Mouse (Mus musculus) testis, adult 2 months (tissue): ENCODE data around the gene Man1c1. TPM values are rescaled to one million over a fixed set of nuclear protein-coding genes. Genes with fewer than 3 reads are reported as not detected.

ENCODE experiments used
- H3K27ac ChIP-seq: fragments of 200-500 bp; 2 replicates; pipeline ENCODE4 v1.5.1; 2012; ENCODE audit warnings: low read depth, low read length; ENCODE audit not compliant: control insufficient read depth, insufficient read depth
- H3K27me3 ChIP-seq: fragments of 200-500 bp; 2 replicates; pipeline ENCODE4 v1.6.1; 2012; ENCODE audit warnings: mild to moderate bottlenecking, low read length, moderate library complexity; ENCODE audit not compliant: control insufficient read depth, insufficient read depth
- H3K36me3 ChIP-seq: fragments of 200-500 bp; 2 replicates; pipeline ENCODE4 v1.6.1; 2012; ENCODE audit warnings: mild to moderate bottlenecking, low read length; ENCODE audit not compliant: control insufficient read depth, insufficient read depth
- H3K4me1 ChIP-seq: fragments of 200-500 bp; 2 replicates; pipeline ENCODE4 v1.6.1; 2012; ENCODE audit warnings: low read length; ENCODE audit not compliant: control insufficient read depth, insufficient read depth
- H3K4me3 ChIP-seq: fragments of 200-500 bp; 2 replicates; pipeline ENCODE4 v1.5.1; 2012; ENCODE audit warnings: low read depth, mild to moderate bottlenecking, low read length, moderate library complexity, mixed read lengths; ENCODE audit not compliant: control insufficient read depth
- CTCF ChIP-seq: fragments of 200-500 bp; IDR thresholded peaks from 2 replicates; pipeline ENCODE4 v1.5.1; 2012; ENCODE audit warnings: low read depth, mild to moderate bottlenecking, inconsistent platforms, low read length, moderate library complexity; ENCODE audit not compliant: control insufficient read depth, insufficient read depth, insufficient replicate concordance
- POLR2A ChIP-seq: fragments of 200-500 bp; IDR thresholded peaks from 2 replicates; pipeline ENCODE4 v1.6.1; 2012; ENCODE audit warnings: low read depth, mild to moderate bottlenecking, inconsistent platforms, low read length, moderate library complexity; ENCODE audit not compliant: control insufficient read depth
- polyA plus RNA-seq: library from polyadenylated mRNA; depleted of rRNA; stranded (reverse); fragments of >200 nt; gene quantifications from 2 replicates; pipeline ENCODE4 v1.2.3, GENCODE M21; 2012

Gene Man1c1
- polyA plus RNA-seq, 1 experiment: 0.95 TPM

DNA sequence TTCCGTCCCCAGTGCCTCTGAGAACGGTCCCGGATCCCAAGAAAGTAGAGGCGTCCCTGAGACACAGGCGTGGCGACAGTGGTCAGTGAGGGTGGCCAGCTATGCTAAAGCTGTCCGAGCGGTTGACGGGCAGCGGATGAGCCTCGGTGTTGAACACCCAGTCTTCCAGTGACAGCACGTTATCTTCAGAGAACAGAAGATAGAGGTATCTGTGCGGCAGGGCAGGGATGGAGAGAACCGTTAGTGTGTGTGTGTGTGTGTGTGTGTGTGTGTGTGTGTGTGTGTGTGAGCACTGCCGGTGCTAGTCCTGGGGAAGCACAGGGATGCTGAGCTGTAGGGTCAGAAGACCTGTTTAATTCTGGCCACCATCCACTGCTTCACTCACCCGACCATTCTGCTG is 140.5 kb downstream of the Man1c1 start:
- no peak overlapping the region for H3K27ac ChIP-seq
- H3K36me3 ChIP-seq: no peaks in the 10 kb centered on the region
- TF ChIP-seq CTCF (no peak), POLR2A (no peak)
- H3K27me3 ChIP-seq: no peaks in the 10 kb centered on the region
- peaks cover 1% of the 10 kb centered on the region for H3K4me1 ChIP-seq
- H3K4me3 ChIP-seq: no peak overlapping the region

DNA sequence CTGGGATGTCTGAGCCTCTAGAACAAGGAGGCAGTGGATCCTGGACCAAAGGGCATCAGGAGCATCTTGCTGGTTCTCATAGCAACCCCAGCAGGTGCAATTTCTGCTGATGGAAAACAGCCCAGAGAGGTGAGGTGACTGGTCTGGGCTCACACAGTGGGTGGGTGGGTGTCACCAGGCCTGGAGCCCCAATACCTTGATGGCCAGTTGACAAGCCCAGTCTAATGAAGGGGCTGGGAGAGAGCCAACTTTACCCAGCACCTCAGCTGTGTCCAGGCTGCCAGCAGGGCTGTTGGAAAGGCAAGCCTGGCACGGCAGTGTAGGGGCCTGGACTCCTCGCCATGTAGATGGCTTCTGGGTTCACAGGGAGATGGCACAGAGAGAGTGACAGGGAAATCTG is 142.1 kb downstream of the Man1c1 start:
- Histone ChIP-seq H3K4me3 (no peak overlapping the region), H3K4me1 (peaks cover 6% of the 10 kb centered on the region), H3K27ac (no peak overlapping the region), H3K27me3 (no peaks in the 10 kb centered on the region), H3K36me3 (no peaks in the 10 kb centered on the region)
- TF ChIP-seq POLR2A (no peak), CTCF (no peak)

DNA sequence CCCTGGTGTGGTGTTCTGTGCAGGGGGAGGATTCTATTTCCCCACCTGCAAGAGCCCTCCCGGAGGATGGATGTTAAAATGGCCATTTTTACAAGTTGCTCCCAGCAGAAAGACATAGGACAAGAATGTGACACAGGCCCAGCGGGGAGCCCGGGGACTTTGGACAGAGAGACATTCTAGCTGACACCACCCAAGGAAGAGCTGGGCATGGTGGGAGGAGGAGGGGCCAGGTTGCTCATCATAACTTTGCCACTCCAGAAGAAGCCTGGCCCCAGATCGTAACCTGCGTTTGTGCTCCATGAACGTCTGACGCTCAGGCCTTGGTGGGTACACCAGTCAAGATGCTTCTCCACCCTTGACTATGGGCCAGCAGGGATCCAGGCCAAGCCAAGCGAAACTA is 143.4 kb downstream of the Man1c1 start:
- Histone ChIP-seq H3K4me1 (peaks cover 6% of the 10 kb centered on the region), H3K4me3 (no peak overlapping the region), H3K27ac (no peak overlapping the region), H3K36me3 (no peaks in the 10 kb centered on the region), H3K27me3 (no peaks in the 10 kb centered on the region)
- TF ChIP-seq POLR2A (no peak), CTCF (no peak)

DNA sequence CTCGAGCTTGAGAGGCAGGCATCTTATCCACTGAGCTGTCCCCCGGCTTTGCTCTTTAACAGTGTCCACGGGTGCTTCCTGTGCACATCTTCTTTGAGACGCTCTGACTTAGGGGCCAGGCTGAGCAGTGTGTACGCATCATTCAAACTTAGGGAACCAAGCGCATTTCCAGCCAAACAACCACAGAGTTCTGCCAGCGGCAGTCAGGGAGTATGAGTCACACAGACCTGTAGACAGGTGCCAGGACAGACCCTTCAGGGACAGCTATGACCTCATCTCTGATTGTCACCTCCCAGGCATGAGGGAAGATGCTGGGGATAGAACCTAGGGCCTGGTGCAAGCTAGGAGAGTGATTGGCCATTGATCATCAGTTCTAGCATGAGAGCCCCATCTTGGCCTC is 144.9 kb downstream of the Man1c1 start:
- H3K27ac ChIP-seq: no peak overlapping the region
- H3K36me3 ChIP-seq: no peaks in the 10 kb centered on the region
- peaks cover 6% of the 10 kb centered on the region for H3K4me1 ChIP-seq
- TF ChIP-seq POLR2A: no peak
- no peak for TF ChIP-seq CTCF
- H3K4me3 ChIP-seq: no peak overlapping the region
- no peaks in the 10 kb centered on the region for H3K27me3 ChIP-seq

DNA sequence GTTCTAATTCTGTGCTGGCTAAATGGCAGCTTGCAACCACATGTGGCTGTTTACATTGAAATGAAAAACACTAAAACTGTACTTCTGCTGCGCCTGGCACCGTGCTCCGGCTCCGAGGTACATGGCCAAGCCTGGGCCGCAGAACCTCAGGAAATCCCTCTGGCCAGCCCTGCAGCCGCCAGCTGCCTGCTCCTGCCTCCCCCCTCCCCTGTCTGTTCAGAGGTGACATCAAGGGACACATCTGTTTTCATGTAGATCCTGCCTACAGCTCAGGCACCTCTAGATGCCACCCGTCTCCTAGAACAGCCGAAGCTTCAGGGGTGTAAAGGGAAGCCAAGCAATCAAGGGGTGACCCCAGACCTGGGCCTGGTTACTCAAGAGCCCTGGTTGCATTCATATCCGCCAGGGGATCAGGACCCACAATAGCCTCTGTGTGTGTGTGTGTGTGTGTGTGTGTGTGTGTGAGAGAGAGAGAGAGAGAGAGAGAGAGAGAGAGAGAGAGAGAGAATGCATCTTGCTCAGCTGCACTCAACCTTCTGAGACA is 145.4 kb downstream of the Man1c1 start:
- TF ChIP-seq CTCF: no peak
- no peak for TF ChIP-seq POLR2A
- Histone ChIP-seq H3K36me3 (no peaks in the 10 kb centered on the region), H3K27ac (peak overlapping the region; percentile 22; the same call in 1 of the 2 replicates)

DNA sequence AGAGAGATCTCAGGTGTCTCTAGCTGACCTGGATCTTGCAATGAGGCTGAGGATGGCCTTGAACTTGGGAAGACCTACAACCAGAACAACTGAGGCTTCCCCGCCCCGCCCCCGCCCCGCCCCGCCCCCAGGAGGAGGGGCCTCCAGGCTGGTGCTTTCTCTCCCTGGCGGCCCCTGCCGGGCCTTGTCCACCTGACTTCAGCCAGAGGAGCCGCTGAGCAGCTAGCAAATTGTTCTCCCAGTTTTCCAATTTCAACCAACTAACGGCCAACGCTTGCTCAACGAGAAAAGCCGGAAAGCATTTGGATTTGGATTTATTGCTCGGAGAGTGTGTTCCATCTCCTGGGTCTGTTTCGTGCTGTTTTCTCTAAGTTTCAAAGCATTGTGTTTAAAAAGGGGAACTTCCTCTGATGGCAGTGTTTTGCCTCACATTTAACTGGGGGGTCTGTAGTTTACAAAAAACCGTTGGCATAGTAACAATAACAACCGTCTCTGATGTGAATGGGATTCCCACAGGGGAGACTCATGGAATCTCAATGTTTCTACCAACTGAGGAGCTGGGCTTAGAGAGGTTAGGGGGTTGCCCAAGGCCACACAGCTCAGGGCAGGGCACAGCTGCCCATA is 146.4 kb downstream of the Man1c1 start:
- no peaks in the 10 kb centered on the region for H3K27me3 ChIP-seq
- H3K4me1 ChIP-seq: peaks cover 6% of the 10 kb centered on the region
- peak overlapping the region; percentile 14; the same call in 1 of the 2 replicates for H3K27ac ChIP-seq
- TF ChIP-seq CTCF: no peak
- no peak for TF ChIP-seq POLR2A
- no peak overlapping the region for H3K4me3 ChIP-seq
- no peaks in the 10 kb centered on the region for H3K36me3 ChIP-seq

More for the DNA sequence above, 145.4 kb downstream of the Man1c1 start:
- H3K4me3 ChIP-seq: no peak overlapping the region
- H3K27me3 ChIP-seq: no peaks in the 10 kb centered on the region
- H3K4me1 ChIP-seq: peaks cover 6% of the 10 kb centered on the region

DNA sequence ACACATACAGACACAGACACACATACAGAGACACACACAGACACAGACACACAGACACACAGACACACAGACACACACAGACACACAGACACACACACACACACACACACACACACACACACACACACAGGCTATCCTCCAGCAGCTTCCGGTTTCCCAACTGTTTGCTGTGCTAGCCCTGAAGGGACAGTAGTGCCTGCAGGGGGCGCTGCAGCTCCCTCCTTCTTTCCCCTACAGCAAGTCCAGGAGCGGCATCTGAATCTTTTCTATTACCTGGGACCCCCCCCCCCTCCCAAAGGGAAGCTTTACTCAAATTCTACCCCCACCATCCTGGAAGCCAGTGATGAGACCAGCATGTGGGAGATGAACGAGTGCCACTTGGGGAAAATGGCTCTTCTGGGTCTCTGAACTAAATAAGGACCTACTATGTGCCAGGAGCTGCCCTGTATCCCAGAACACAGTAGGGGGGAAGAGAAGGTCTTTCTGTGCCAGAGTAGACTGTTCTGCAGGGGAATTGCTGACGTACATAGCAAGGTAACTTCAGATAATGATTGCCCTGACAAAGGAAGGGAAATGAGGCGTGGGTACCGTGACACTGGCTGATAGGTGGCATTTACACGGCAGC is 148.0 kb downstream of the Man1c1 start:
- Histone ChIP-seq H3K4me1 (peaks cover 6% of the 10 kb centered on the region), H3K36me3 (no peaks in the 10 kb centered on the region), H3K27me3 (no peaks in the 10 kb centered on the region; the same call in 1 of the 2 replicates), H3K4me3 (no peak overlapping the region), H3K27ac (no peak overlapping the region)
- TF ChIP-seq POLR2A (no peak), CTCF (peak; percentile 60; the same call in 1 of the 2 replicates)
